Mouse (Mus musculus): ENCODE measurements around the gene Gapvd1.

GRCm38 (mm10) chr2:34762872-34763271, 7.8 kb upstream of the Gapvd1 start:
- TF ChIP-seq EP300 (IDR thresholded peaks at IDR 0.05; ENCODE audit: insufficient read depth, low read depth, low read length) (no peak), CTCF (IDR thresholded peaks at IDR 0.05) (no peak)

Measured in heart, adult 2 months (tissue).